Mouse (Mus musculus): ENCODE measurements around the gene Grtp1.
A peak's percentile ranks its signal among the peaks of the same experiment; 100 is the strongest.

The Grtp1 gene

DNA sequence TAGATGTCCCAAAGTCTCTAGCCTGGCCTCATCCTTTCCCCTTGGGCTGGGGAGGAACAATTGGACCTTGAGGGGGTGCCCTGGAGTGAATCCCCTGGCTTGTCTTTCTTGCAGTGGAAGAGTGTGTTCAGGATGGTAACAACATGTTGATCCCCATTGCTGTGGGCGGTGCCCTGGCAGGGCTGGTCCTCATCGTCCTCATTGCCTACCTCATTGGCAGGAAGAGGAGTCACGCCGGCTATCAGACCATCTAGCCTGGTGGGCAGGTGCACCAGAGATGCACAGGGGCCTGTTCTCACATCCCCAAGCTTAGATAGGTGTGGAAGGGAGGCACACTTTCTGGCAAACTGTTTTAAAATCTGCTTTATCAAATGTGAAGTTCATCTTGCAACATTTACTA, 26.1 kb downstream of the Grtp1 start:
- no peak for DNase-seq (ENCODE audit: low spot score in 2 of 2)

DNA sequence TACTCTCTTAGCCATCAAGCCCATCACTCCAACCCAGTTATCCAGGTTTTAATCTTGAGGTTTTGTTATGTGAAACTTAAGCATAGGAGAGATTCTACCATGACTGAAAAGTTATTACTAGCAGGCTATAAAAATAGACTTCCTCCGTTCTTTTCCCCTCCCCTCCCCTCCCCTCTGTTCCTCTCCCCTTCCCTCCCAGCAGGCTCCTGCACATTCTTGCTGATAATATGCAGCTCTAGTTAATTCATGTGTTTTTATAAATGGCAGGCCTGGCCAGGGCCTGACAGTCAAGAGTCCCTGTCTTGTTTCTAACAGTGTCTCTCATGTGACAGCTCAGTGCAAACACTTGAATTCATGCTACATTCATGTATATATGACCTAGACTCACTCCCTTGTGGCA, 29.9 kb downstream of the Grtp1 start:
- no peak for DNase-seq (ENCODE audit: low spot score in 2 of 2)

DNA sequence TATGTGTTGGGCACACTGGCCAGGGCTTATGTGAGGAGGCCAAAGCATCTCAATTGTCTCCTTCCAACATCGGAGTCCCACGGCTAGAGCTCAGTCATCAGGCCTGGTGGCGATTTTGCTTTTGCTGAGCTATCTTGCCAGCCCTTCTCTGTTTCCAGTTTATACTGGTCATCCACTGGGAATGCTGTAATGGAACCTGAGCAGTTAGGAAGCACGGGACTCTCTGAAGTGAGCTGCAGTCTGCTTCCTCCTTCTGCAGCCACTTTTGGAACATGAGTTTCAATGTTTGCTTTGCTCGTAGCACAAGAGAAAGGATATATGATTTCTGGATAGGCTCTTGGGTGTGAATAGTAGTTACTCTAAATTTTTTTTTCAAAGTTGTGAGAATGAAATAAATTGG, 36.1 kb downstream of the Grtp1 start:
- no peak for DNase-seq (ENCODE audit: low spot score in 2 of 2)

DNA sequence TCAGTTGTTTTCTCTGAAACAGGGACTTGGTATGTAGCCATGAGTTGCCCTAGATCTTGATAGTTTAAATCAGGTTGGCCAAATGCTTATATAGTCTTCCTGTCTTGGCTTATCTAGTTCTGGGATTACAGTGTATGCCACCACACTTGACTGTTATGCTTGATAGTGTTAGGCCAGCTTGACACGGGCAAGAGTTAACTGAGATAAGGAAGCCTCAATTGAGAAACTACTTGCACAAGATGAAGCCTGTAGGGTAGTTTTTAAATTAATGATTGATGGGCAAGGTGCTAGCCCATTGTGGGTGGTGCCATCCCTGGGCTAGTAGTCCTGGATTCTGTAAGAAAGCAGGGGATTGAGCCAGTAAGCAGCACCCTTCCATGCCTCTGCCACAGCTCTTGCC, 36.9 kb downstream of the Grtp1 start:
- no peak for DNase-seq (ENCODE audit: low spot score in 2 of 2)

DNA sequence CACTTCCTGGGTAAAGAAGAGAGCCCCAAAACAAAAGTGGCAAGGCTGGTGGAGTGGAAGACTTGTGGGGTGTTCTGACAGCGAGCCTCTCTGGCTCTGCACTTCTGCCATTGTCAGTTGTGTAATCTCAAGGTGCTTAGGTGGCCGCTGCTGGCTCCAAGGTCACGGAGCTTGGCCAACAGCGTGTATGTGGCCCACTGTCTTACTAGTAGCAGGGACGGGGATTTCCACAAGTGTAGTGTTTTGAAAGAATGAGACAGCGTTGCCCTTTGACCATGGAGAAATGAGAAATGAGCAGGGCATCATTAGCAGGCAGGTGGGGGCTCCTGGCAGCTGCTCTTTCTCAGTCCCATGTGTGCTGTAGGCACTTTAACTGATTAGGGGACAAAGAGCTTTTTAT, 38.3 kb downstream of the Grtp1 start:
- no peak for DNase-seq (ENCODE audit: low spot score in 2 of 2)

DNA sequence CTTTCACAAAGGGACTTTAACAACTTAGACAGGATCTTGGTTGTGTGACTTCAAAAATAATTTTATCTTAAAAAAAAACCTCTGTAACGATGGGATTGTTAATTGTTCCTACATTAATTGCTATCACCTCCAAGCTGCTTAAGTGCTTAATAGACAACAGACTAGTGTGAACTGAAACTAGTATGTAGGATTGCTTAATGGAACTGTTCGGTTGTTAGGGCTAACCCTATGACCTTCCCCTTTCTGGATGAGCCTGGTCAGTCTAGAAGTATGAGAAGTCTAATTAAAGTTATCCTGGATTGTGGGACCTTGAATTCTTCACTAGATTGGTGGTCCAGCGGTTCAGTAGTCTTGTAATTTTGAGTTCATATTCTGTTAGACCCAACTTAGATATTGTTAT, 39.7 kb downstream of the Grtp1 start:
- no peak for DNase-seq (ENCODE audit: low spot score in 2 of 2)

DNA sequence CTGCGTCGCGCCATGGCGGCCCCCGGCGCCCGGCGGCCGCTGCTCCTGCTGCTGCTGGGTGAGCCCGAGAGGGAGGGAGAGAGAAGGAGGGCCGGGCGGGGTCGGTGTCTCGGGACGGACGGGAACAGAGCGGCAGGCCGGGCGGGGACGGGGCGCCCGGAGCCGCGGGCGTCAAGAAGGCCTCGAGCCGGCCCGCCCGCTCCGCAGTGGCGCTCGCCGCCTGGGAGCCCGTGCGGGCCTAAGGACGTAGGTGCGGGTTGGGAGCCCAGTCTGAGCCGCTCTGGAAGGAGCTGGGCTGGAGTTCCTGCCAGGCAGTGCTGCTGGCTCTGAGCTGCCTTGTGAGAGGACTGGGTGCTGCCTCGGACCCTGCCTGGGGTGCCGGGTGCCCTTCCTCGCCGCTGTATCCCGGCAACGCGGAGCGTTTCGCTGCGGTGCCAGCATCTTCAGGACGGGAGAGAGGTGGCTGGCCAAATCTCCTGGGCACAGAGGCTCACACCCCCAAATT, 41.0 kb downstream of the Grtp1 start:
- DNase-seq (ENCODE audit: low spot score in 2 of 2): no peak

DNA sequence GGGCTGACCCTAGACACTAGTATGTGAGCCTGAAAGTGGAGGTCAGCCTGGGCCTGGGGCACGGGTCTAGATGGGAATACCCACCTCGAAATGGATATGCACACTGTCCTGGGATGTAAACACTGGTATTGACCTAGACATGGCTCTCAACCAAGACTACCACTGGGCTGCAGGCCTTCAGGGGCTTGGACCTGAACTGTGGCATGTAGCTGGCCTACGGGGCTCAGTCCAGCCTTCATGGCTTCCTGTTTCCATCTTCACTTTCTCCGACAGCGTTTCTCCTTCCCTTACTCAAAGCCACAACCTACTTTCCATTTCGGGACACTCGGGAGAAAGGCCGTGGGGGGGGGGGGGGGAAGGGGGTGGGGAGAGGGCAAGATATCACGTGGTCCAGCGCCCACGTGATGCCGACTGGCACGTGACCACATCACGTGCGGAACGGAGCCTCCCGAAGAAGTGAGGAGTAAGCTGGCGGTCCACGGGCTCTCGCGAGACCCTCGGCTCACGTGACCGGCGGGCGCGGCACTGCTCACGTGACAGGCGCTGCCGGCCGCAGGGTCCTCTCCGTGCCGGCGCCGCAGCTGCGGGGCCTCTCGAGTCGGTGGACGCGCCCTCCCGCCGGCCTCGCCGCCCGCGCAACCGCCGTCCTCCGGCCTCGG, 41.6 kb downstream of the Grtp1 start, which contains the start of gene Lamp1:
Gene Lamp1, plus strand, starts transcription at position 444 of the 659 bp plus-strand sequence.
- DNase-seq (ENCODE audit: low spot score in 2 of 2): peak; percentile 100

DNA sequence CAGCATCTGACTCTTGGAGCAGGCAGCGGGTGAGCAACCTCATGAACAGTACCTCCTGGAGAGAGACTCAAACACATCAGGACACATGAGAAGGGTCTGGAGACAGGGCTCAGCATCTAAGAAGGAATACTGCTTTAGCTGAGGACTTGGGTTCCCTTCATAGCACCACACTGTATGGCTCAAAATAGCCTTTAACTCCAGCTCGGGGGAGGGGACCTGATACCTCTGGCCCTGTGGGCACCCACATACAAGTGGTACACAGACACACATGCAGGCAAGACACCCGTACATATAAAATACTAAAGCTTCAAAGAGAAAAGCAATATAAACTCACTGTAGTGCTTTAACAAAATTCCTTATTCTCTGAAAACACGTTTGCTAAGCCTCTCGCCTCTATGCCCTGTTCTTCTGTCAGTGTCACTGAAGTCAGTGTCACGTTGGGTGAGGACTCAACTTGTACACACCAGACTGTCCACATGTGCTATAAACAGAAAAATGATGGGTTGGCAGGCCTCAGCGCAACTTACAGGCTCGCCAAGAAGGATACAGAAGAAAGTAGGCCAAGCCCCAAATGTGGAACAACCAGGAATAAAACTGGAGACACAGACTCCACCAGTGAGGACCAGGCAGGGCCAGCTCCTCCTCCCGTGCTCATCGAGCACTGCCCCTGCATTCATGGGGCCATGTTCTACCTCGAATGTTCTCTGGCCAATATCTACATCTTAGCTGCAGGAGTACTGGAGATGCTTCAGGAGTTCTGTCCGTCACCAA, 43.9 kb downstream of the Grtp1 start:
- no peak for DNase-seq (ENCODE audit: low spot score in 2 of 2)

DNA sequence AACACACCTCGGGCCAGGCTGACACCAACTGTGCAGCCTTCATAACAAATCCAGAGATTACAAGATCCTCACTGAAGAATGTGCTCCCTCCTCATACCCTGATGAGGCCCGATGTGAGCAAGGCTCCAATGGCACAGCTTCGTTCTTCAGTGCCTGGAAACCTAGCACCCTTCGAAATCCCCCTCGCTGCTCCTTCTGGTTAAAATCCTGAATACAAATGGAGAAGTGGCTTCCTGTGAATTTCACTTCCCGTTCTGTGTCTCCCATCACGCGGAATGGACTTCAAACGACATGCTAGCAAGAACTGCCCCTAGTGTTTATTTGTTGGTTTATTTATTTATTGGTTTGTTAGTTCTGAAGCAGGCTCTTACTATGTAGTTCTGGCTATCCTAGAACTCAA, 45.1 kb downstream of the Grtp1 start:
- no peak for DNase-seq (ENCODE audit: low spot score in 2 of 2)

DNA sequence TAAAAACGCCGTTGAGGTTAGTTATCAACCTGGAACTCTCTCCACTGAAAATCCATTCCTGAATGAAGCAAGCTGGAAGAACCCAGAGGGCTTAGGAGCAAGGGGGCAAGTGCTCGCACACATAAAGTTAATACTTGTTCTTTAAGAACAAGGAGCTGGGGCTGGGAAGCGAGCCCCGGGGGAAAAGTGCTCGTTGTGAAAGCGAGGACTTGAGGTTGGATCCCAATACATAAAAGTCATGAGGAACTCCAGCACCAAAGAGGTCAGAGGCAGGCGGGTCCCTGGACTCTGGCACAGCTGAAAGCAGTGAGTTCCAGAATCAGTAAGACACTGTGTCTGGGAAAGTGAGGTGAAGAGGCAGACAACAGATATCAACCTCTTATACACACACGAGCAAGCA, 46.3 kb downstream of the Grtp1 start:
- DNase-seq (ENCODE audit: low spot score in 2 of 2): no peak

DNA sequence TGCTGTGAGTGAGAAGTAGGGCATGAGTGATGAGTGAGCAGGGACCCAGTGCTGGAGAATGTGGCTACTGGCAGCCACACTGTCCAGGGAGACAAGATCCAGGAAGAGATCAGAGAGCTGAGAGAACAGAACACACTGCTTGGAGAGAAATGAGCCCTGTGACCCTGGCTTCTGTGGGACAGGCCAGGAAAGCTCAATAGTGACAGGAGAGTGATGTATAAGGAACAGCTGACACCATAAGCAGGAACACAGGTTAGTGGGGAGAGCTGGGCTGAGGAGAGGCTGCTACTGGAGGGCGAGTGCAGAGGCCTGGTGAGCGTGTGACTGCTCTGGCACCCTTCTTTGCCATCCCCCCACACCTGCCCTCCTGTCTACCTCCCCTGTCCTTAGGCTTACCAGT, 49.5 kb downstream of the Grtp1 start:
- DNase-seq (ENCODE audit: low spot score in 2 of 2): no peak

DNA sequence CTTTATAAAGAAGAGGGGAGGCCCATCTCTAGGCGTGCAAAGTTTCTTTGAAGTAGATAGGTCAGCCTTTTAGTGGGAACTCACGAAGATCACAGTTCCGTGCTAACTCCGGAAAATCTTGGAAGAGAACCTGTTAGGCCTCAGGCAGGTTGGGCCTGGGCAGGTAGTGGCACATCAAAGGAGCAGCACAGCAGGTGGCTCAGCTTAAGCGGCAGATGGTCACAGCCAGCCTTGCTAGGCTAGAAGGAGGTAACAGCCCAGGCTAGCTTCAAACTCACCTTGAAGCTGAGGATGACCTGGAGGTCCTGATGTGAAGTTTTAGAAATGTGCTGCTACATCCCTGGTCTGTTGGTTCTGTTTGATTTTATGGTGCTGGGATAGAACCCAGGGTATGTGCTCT, 50.6 kb downstream of the Grtp1 start:
- no peak for DNase-seq (ENCODE audit: low spot score in 2 of 2)

DNA sequence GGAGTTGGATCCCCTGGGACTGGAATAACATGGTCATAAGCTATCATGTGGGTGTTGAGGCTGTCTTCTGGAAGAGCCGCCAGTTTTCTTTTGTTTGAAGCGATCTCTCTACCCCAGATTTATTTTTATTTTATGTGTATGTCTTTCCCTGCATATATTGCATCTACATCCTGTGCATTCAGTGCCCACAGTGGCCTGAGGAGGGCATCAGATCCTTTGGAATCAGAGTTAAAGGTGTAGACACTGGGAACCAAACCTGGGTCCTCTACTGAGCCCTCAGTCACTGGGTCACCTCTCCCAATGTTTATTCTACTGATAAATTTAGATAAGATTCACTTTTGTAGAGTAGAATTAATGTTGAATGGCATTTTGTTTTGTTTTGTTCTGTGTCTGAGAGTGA, 51.1 kb downstream of the Grtp1 start:
- DNase-seq (ENCODE audit: low spot score in 2 of 2): no peak

DNA sequence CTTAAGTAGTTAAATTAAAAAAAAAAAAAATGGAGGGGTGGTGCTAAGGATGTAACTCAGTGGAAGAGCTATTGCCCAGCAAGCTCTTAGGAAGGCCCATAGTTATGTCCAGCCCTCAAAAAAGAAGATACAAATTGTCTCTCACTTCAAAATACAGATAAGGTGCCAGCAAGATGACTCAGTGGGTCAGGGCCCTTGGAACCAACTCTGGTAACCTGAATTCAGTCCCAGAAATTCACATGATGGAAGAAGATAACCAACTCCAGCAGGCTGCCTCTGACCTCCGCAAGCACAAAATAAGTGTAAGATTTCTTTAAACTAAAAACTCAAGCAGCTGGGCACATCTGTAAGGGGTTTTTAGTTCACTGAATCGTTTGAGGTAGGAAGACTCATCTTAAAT, 51.9 kb downstream of the Grtp1 start:
- no peak for DNase-seq (ENCODE audit: low spot score in 2 of 2)

DNA sequence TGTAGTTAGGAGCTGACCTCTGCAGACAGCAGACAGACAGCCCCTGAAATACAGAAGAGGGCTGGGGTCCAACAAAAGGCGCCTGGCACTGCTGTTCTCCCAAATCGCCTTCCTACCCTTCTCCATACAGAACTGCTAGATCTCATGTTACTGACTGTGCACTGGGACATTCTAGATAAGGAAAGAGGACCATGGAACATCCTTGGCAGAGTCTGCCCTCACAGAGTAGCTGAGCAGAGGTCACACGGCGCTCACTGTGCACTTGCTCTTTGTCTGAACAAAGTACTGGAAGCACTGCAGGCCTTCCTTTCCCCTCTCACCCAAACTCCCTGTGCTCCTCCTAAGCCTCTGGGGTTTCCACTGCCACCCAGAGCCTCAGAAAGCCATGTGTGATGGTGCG, 58.7 kb downstream of the Grtp1 start:
- DNase-seq (ENCODE audit: low spot score in 2 of 2): no peak

DNA sequence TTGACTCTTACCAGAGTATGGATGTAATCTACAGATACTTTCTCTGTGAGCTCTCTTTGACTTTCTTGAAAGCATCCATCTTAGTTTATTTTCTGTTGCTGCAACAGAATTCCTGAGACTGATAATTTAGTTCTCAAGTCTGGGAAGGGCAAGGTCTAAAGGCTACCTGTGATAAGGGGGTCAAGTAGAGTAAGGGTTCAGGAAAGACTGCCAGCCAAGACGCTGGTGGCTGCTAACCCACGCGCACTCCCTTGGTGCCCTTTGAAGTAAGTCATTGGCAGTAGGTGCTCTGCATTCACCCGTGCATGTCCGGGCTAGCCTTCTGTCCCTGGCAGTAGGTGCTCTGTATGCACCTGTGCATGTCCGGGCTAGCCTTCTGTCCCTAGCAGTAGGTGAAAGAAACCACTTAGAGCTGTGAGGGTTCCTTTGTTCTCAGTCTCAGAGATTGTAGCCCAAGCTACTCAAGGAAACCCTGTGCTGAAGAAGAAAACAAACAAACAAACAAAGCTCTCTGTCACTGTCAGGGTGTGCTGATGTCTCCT, 60.7 kb downstream of the Grtp1 start:
- no peak for DNase-seq (ENCODE audit: low spot score in 2 of 2)

DNA sequence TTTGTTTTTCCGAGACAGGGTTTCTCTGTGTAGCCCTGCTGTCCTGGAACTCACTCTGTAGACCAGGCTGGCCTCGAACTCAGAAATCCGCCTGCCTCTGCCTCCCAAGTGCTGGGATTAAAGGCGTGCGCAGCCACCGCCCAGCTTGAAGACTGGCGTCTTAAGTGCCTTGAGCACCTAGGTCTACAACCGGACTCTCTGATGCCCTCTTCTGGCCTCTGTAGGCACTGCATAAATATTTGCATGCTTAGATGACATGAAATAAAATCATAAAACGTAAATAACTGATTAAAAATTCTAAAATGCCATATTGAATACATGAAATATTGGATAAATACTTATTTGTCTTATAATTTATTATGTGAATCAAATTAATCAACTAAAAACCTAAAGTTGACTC, 68.2 kb downstream of the Grtp1 start:
- peak in 1 of 2 experiments; percentile 52 for DNase-seq (ENCODE audit: low spot score in 2 of 2)

DNA sequence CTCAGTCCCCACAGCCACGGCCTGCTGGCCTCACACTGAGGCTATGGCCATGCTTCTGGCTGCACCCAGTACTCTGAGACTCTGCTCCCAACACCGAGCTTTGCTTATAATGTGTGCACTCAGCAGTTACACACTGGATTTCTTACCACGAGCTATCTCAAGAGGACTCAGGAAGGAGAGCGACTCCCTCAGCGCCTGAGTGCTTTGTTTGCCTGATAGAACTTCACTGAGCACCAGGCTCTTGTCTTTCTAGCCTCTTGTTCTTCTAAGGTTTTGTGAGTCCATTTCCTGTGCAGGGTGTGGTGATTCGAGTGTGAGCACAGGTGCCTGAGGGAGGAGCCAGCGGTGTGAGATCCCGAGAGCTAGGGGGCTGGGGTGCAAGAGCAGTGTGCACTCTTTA, 75.5 kb downstream of the Grtp1 start:
- no peak for DNase-seq (ENCODE audit: low spot score in 2 of 2)

DNA sequence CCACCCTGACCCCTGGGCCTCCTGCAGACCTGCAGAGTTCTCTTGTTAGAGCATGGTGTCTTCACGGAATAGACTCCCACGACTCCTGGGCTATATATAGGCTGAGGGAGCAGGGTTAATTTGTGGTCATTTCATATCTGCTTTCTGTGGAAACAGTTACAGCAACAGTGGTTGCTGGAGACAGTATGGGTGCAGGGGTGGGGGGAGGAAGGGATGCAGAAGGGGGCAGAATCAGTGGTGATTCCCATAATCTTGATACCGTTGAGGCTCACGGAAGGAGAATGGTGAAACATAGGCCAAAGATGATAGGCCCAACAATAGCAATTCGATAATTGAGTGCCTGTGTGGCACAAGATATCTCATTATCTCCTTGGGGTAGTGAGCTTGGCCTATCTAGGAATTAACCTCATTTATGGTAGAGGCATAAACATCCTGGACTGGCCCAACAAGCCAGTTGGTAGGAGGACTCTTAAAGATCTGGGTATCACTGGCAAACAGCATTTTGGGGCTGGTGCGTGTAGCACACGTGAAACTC, 77.5 kb downstream of the Grtp1 start:
- no peak for DNase-seq (ENCODE audit: low spot score in 2 of 2)
